Mouse (Mus musculus) layer of hippocampus, adult 9-10 months (tissue): ENCODE measurements around the gene Slc44a2.

Experiments used
- DNase-seq: peaks from one replicate; pipeline ENCODE4 v3.0.0; 2022; ENCODE audit warnings: low spot score

Gene Slc44a2

GRCm38 (mm10) chr9:21380868-21381267, 60.4 kb downstream of the Slc44a2 start:
- no peak for DNase-seq

GRCm38 (mm10) chr9:21383966-21384365, 63.5 kb downstream of the Slc44a2 start:
- no peak for DNase-seq

GRCm38 (mm10) chr9:21392646-21393175, 72.2 kb downstream of the Slc44a2 start:
- DNase-seq: no peak

- DNase-seq: no peak
Observed at GRCm38 (mm10) chr9:21395692-21396091, 75.2 kb downstream of the Slc44a2 start.

- DNase-seq: no peak
Observed at GRCm38 (mm10) chr9:21397170-21397569, 76.7 kb downstream of the Slc44a2 start.

GRCm38 (mm10) chr9:21401042-21401441, 80.5 kb downstream of the Slc44a2 start:
- DNase-seq: no peak

GRCm38 (mm10) chr9:21402764-21403253, 82.3 kb downstream of the Slc44a2 start:
- no peak for DNase-seq

GRCm38 (mm10) chr9:21403745-21404144, 83.2 kb downstream of the Slc44a2 start:
- DNase-seq: no peak
